Mouse (Mus musculus) cerebellum, adult (tissue): ENCODE data around the gene Sirt7.
"Not testable (repeated sequence)": the region's sequence is repeated elsewhere in the genome, so short reads cannot be mapped to it uniquely, and the experiment has no call there.

Source experiments
- ATAC-seq: cut with Nextera tagmentation; 2 replicates; pipeline ENCODE4 v1.9.2; 2017; ENCODE audit warnings: mild to moderate bottlenecking, moderate library complexity, mixed read lengths; ENCODE audit not compliant: insufficient number of reproducible peaks, low FRiP score, low TSS enrichment

Gene Sirt7

GRCm38 (mm10) chr11:120597240-120598235 lies 27.5 kb downstream of the Sirt7 start:
- ATAC-seq: no peak; the same call in 1 of the 2 replicates

- ATAC-seq: no peak
These were observed 36.5 kb downstream of the Sirt7 start for GRCm38 (mm10) chr11:120588531-120588930.

GRCm38 (mm10) chr11:120583937-120584336 lies 41.1 kb downstream of the Sirt7 start:
- no peak for ATAC-seq

- not testable (repeated sequence) for ATAC-seq
These were observed 42.1 kb downstream of the Sirt7 start for GRCm38 (mm10) chr11:120582982-120583293.

GRCm38 (mm10) chr11:120582268-120582981 lies 42.6 kb downstream of the Sirt7 start:
- ATAC-seq: no peak

- ATAC-seq: peak; percentile 60; the same call in 1 of the 2 replicates
These were observed 43.4 kb downstream of the Sirt7 start, which contains the start of gene Arhgdia for GRCm38 (mm10) chr11:120581490-120582267. Arhgdia (minus strand) TSS chr11:120581624.

- ATAC-seq: no peak
These were observed 44.1 kb downstream of the Sirt7 start for GRCm38 (mm10) chr11:120580871-120581331.

- no peak for ATAC-seq
These were observed 44.9 kb downstream of the Sirt7 start for GRCm38 (mm10) chr11:120580190-120580589.

- ATAC-seq: no peak
These were observed 45.5 kb downstream of the Sirt7 start for GRCm38 (mm10) chr11:120579316-120580107.

GRCm38 (mm10) chr11:120578694-120579243 lies 46.3 kb downstream of the Sirt7 start:
- no peak for ATAC-seq

- ATAC-seq: no peak
These were observed 46.9 kb downstream of the Sirt7 start for GRCm38 (mm10) chr11:120578024-120578693.

- no peak for ATAC-seq
These were observed 47.6 kb downstream of the Sirt7 start for GRCm38 (mm10) chr11:120577211-120578023.

- ATAC-seq: no peak
These were observed 48.6 kb downstream of the Sirt7 start for GRCm38 (mm10) chr11:120576365-120576981.

GRCm38 (mm10) chr11:120575940-120576339 lies 49.1 kb downstream of the Sirt7 start:
- no peak for ATAC-seq

GRCm38 (mm10) chr11:120575046-120575445 lies 50.0 kb downstream of the Sirt7 start:
- no peak for ATAC-seq

GRCm38 (mm10) chr11:120574278-120574600 lies 50.8 kb downstream of the Sirt7 start:
- no peak for ATAC-seq

- ATAC-seq: no peak
These were observed 51.3 kb downstream of the Sirt7 start for GRCm38 (mm10) chr11:120573585-120574277.
